Mouse (Mus musculus): ENCODE measurements around the gene Adgrv1. TPM values are rescaled to one million over a fixed set of nuclear protein-coding genes. Genes with fewer than 3 reads are reported as not detected.

The Adgrv1 gene
- polyA plus RNA-seq, 1 experiment from 2014 or later, result 54.5 TPM

GRCm38 (mm10) chr13:81223768-81224167, 409.2 kb downstream of the Adgrv1 start:
- DNase-seq (ENCODE audit: low spot score), result no peak
- H3K4me2 ChIP-seq (replicated peaks; ENCODE audit: low read depth, low read length), result no peak overlapping the region
- no peaks in the 10 kb centered on the region for H3K4me1 ChIP-seq (replicated peaks; ENCODE audit: control insufficient read depth, insufficient read depth, low read length)
- H3K9me3 ChIP-seq (ENCODE audit: control insufficient read depth, low read length), result no peaks in the 10 kb centered on the region
- no peak overlapping the region for H3K9ac ChIP-seq (ENCODE audit: low read depth, low read length)
- ATAC-seq (ENCODE audit: low FRiP score), result no peak
- H3K36me3 ChIP-seq (ENCODE audit: control insufficient read depth, insufficient read depth, low read length), result no peaks in the 10 kb centered on the region
- H3K27me3 ChIP-seq (ENCODE audit: control insufficient read depth, insufficient read depth, low read length), result no peaks in the 10 kb centered on the region
- H3K4me3 ChIP-seq (ENCODE audit: low read depth, low read length), result no peak overlapping the region
- 92% methylated on average over 3 of the region's 3 CpGs for WGBS
- H3K27ac ChIP-seq (ENCODE audit: low read depth, low read length), result no peak overlapping the region

- no peak overlapping the region for H3K27ac ChIP-seq (ENCODE audit: low read depth, low read length)
- DNase-seq (ENCODE audit: low spot score) (no peak), ATAC-seq (ENCODE audit: low FRiP score) (no peak)
- no peaks in the 10 kb centered on the region for H3K9me3 ChIP-seq (ENCODE audit: control insufficient read depth, low read length)
- H3K4me1 ChIP-seq (replicated peaks; ENCODE audit: control insufficient read depth, insufficient read depth, low read length), result no peaks in the 10 kb centered on the region
- H3K4me3 ChIP-seq (ENCODE audit: low read depth, low read length), result no peak overlapping the region
- no peak overlapping the region for H3K9ac ChIP-seq (ENCODE audit: low read depth, low read length)
- no peaks in the 10 kb centered on the region for H3K36me3 ChIP-seq (ENCODE audit: control insufficient read depth, insufficient read depth, low read length)
- no peaks in the 10 kb centered on the region for H3K27me3 ChIP-seq (ENCODE audit: control insufficient read depth, insufficient read depth, low read length)
- H3K4me2 ChIP-seq (replicated peaks; ENCODE audit: low read depth, low read length), result no peak overlapping the region
- WGBS, result 95% methylated on average over 1 of the region's 1 CpGs
These were observed 410.6 kb downstream of the Adgrv1 start for GRCm38 (mm10) chr13:81222377-81222776.

GRCm38 (mm10) chr13:81211436-81211835, 421.5 kb downstream of the Adgrv1 start:
- Histone ChIP-seq H3K9ac (ENCODE audit: low read depth, low read length) (no peak overlapping the region), H3K9me3 (ENCODE audit: control insufficient read depth, low read length) (no peaks in the 10 kb centered on the region), H3K27ac (ENCODE audit: low read depth, low read length) (no peak overlapping the region), H3K4me3 (ENCODE audit: low read depth, low read length) (no peak overlapping the region), H3K4me2 (replicated peaks; ENCODE audit: low read depth, low read length) (no peak overlapping the region), H3K27me3 (ENCODE audit: control insufficient read depth, insufficient read depth, low read length) (no peaks in the 10 kb centered on the region), H3K4me1 (replicated peaks; ENCODE audit: control insufficient read depth, insufficient read depth, low read length) (no peaks in the 10 kb centered on the region), H3K36me3 (ENCODE audit: control insufficient read depth, insufficient read depth, low read length) (no peaks in the 10 kb centered on the region)
- 86% methylated on average over 1 of the region's 1 CpGs for WGBS
- no peak for DNase-seq (ENCODE audit: low spot score)
- no peak for ATAC-seq (ENCODE audit: low FRiP score)

- ATAC-seq (ENCODE audit: low FRiP score) (no peak), DNase-seq (ENCODE audit: low spot score) (no peak)
- H3K27me3 ChIP-seq (ENCODE audit: control insufficient read depth, insufficient read depth, low read length), result no peaks in the 10 kb centered on the region
These were observed 422.4 kb downstream of the Adgrv1 start for GRCm38 (mm10) chr13:81210516-81210915.

GRCm38 (mm10) chr13:81209815-81210214, 423.1 kb downstream of the Adgrv1 start:
- Histone ChIP-seq H3K9ac (ENCODE audit: low read depth, low read length) (no peak overlapping the region), H3K4me2 (replicated peaks; ENCODE audit: low read depth, low read length) (no peak overlapping the region), H3K9me3 (ENCODE audit: control insufficient read depth, low read length) (no peaks in the 10 kb centered on the region), H3K27me3 (ENCODE audit: control insufficient read depth, insufficient read depth, low read length) (no peaks in the 10 kb centered on the region), H3K36me3 (ENCODE audit: control insufficient read depth, insufficient read depth, low read length) (no peaks in the 10 kb centered on the region), H3K4me3 (ENCODE audit: low read depth, low read length) (no peak overlapping the region), H3K27ac (ENCODE audit: low read depth, low read length) (no peak overlapping the region), H3K4me1 (replicated peaks; ENCODE audit: control insufficient read depth, insufficient read depth, low read length) (no peaks in the 10 kb centered on the region)
- no peak for DNase-seq (ENCODE audit: low spot score)
- no peak for ATAC-seq (ENCODE audit: low FRiP score)
- 92% methylated on average over 3 of the region's 3 CpGs for WGBS

More at GRCm38 (mm10) chr13:81210516-81210915, 422.4 kb downstream of the Adgrv1 start:
- H3K4me1 ChIP-seq (replicated peaks; ENCODE audit: control insufficient read depth, insufficient read depth, low read length), result no peaks in the 10 kb centered on the region
- no peak overlapping the region for H3K27ac ChIP-seq (ENCODE audit: low read depth, low read length)
- 92% methylated on average over 2 of the region's 2 CpGs for WGBS
- H3K9ac ChIP-seq (ENCODE audit: low read depth, low read length), result no peak overlapping the region
- no peaks in the 10 kb centered on the region for H3K36me3 ChIP-seq (ENCODE audit: control insufficient read depth, insufficient read depth, low read length)
- no peak overlapping the region for H3K4me3 ChIP-seq (ENCODE audit: low read depth, low read length)
- no peak overlapping the region for H3K4me2 ChIP-seq (replicated peaks; ENCODE audit: low read depth, low read length)
- H3K9me3 ChIP-seq (ENCODE audit: control insufficient read depth, low read length), result no peaks in the 10 kb centered on the region

- Histone ChIP-seq H3K4me1 (replicated peaks; ENCODE audit: control insufficient read depth, insufficient read depth, low read length) (no peaks in the 10 kb centered on the region), H3K9ac (ENCODE audit: low read depth, low read length) (no peak overlapping the region), H3K4me2 (replicated peaks; ENCODE audit: low read depth, low read length) (no peak overlapping the region), H3K27me3 (ENCODE audit: control insufficient read depth, insufficient read depth, low read length) (no peaks in the 10 kb centered on the region), H3K4me3 (ENCODE audit: low read depth, low read length) (no peak overlapping the region), H3K9me3 (ENCODE audit: control insufficient read depth, low read length) (no peaks in the 10 kb centered on the region), H3K27ac (ENCODE audit: low read depth, low read length) (no peak overlapping the region), H3K36me3 (ENCODE audit: control insufficient read depth, insufficient read depth, low read length) (no peaks in the 10 kb centered on the region)
- no peak for ATAC-seq (ENCODE audit: low FRiP score)
- no peak for DNase-seq (ENCODE audit: low spot score)
- 70% methylated on average over 1 of the region's 1 CpGs for WGBS
These were observed 424.8 kb downstream of the Adgrv1 start for GRCm38 (mm10) chr13:81208106-81208613.

GRCm38 (mm10) chr13:81181966-81182908, 450.7 kb downstream of the Adgrv1 start:
- ATAC-seq (ENCODE audit: low FRiP score), result no peak
- H3K27ac ChIP-seq (ENCODE audit: low read depth, low read length), result no peak overlapping the region

GRCm38 (mm10) chr13:81181459-81181858, 451.5 kb downstream of the Adgrv1 start:
- H3K36me3 ChIP-seq (ENCODE audit: control insufficient read depth, insufficient read depth, low read length), result no peaks in the 10 kb centered on the region
- no peak overlapping the region for H3K27ac ChIP-seq (ENCODE audit: low read depth, low read length)
- H3K4me1 ChIP-seq (replicated peaks; ENCODE audit: control insufficient read depth, insufficient read depth, low read length), result no peaks in the 10 kb centered on the region
- no peak overlapping the region for H3K4me2 ChIP-seq (replicated peaks; ENCODE audit: low read depth, low read length)
- no peaks in the 10 kb centered on the region for H3K27me3 ChIP-seq (ENCODE audit: control insufficient read depth, insufficient read depth, low read length)
- WGBS, result 86% methylated on average over 4 of the region's 4 CpGs
- no peak overlapping the region for H3K4me3 ChIP-seq (ENCODE audit: low read depth, low read length)
- ATAC-seq (ENCODE audit: low FRiP score) (no peak), DNase-seq (ENCODE audit: low spot score) (no peak)
- H3K9me3 ChIP-seq (ENCODE audit: control insufficient read depth, low read length), result no peaks in the 10 kb centered on the region
- H3K9ac ChIP-seq (ENCODE audit: low read depth, low read length), result no peak overlapping the region

More at GRCm38 (mm10) chr13:81181966-81182908, 450.7 kb downstream of the Adgrv1 start:
- no peak overlapping the region for H3K4me3 ChIP-seq (ENCODE audit: low read depth, low read length)
- 82% methylated on average over 12 of the region's 12 CpGs for WGBS
- no peak for DNase-seq (ENCODE audit: low spot score)
- H3K27me3 ChIP-seq (ENCODE audit: control insufficient read depth, insufficient read depth, low read length), result no peaks in the 10 kb centered on the region
- no peaks in the 10 kb centered on the region for H3K4me1 ChIP-seq (replicated peaks; ENCODE audit: control insufficient read depth, insufficient read depth, low read length)
- H3K9ac ChIP-seq (ENCODE audit: low read depth, low read length), result no peak overlapping the region
- no peaks in the 10 kb centered on the region for H3K9me3 ChIP-seq (ENCODE audit: control insufficient read depth, low read length)
- H3K36me3 ChIP-seq (ENCODE audit: control insufficient read depth, insufficient read depth, low read length), result no peaks in the 10 kb centered on the region
- no peak overlapping the region for H3K4me2 ChIP-seq (replicated peaks; ENCODE audit: low read depth, low read length)

GRCm38 (mm10) chr13:81176820-81177219, 456.1 kb downstream of the Adgrv1 start:
- Histone ChIP-seq H3K27me3 (ENCODE audit: control insufficient read depth, insufficient read depth, low read length) (no peaks in the 10 kb centered on the region), H3K9me3 (ENCODE audit: control insufficient read depth, low read length) (no peaks in the 10 kb centered on the region), H3K4me1 (replicated peaks; ENCODE audit: control insufficient read depth, insufficient read depth, low read length) (no peaks in the 10 kb centered on the region), H3K27ac (ENCODE audit: low read depth, low read length) (no peak overlapping the region), H3K4me2 (replicated peaks; ENCODE audit: low read depth, low read length) (no peak overlapping the region), H3K36me3 (ENCODE audit: control insufficient read depth, insufficient read depth, low read length) (no peaks in the 10 kb centered on the region), H3K9ac (ENCODE audit: low read depth, low read length) (no peak overlapping the region), H3K4me3 (ENCODE audit: low read depth, low read length) (no peak overlapping the region)
- no peak for DNase-seq (ENCODE audit: low spot score)
- 90% methylated on average over 4 of the region's 4 CpGs for WGBS
- no peak for ATAC-seq (ENCODE audit: low FRiP score)

Measured in hindbrain, embryonic 11.5 days (tissue).